Mouse (Mus musculus): ENCODE results near the gene Trim26. TPM values are rescaled to one million over a fixed set of nuclear protein-coding genes. Genes with fewer than 3 reads are reported as not detected.
"Not testable (repeated sequence)": the region's sequence is repeated elsewhere in the genome, so short reads cannot be mapped to it uniquely, and the experiment has no call there.

Gene Trim26
- polyA plus RNA-seq, 3 experiments from 2014 or later = 59.1 to 61.1 (median 60.5) TPM

DNA sequence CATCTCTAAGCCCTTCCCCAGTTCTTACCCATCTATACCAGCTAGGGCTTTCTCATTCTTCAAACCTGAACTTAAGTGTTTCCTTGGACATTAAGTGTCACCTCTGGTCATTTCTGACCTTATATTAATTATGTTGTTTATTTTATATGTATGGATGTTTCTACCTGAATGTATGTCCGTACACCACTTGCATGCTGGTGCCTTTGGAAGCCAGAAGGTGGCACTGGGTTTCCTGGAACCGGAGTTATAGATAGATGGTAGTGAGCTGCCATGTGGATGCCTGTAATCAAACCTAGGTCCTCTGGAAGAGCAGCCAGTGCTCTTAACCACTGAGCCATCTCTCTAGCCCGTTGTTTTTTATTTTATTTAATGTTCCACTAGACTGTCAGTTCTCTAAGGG lies 18.6 kb downstream of the Trim26 start:
- no peak for ATAC-seq

DNA sequence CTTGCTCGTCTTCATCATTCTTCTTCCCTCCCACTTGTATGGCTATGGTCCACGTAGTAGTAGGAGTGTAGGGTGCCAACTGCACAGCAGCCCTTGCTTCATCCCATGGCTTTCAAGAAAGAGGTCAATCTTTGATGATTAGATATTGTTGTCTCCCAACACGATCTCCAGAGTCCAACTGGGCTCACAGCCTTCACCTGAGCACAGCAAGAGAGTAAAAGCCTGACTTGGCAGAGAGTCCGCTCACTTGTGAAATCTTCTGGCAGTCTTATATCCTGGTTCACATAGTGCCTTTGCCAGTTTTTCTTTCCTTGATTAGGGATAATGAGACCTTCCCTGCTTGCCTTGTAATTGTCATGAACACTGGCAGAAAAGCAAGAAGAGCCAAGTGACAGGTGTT lies 19.3 kb downstream of the Trim26 start:
- no peak for ATAC-seq

DNA sequence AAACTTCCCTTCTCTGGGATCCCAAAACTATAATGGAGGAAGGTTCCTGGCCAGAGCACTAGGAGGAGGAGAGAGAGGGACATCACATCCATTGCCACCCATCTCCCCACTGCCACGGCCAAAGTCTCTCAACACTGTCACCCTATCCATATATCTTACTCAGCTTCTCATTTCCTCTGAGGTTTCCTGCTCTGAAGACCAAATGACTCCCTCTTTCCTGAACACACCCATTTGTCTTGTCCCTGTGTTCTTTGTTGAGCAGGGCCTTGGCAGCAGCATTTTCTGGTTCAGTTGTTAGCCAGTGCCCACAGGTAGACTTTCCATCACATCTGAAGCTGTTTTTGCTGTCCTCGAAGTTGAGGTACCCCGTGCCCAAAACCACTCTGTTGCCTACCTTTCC lies 21.2 kb downstream of the Trim26 start:
- no peak for ATAC-seq

DNA sequence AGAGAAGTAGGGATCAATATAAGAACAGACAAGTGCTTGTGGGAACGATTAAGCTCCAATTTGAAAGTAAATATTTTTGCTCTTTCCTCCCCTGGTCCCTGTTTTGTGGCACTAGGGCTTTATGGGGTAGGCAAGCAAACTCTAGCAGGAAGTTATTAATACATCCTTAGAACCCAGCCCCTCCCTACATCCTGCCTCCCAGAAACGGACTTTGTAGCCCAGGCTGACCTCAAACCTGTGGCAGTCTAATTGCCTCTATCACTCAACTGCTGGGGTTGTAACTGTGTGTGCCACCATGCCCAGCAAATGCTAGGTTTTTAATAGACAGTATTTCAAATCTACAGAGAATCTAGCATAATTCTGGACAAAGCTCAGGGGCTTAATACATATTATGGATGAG lies 24.7 kb downstream of the Trim26 start:
- ATAC-seq = no peak

DNA sequence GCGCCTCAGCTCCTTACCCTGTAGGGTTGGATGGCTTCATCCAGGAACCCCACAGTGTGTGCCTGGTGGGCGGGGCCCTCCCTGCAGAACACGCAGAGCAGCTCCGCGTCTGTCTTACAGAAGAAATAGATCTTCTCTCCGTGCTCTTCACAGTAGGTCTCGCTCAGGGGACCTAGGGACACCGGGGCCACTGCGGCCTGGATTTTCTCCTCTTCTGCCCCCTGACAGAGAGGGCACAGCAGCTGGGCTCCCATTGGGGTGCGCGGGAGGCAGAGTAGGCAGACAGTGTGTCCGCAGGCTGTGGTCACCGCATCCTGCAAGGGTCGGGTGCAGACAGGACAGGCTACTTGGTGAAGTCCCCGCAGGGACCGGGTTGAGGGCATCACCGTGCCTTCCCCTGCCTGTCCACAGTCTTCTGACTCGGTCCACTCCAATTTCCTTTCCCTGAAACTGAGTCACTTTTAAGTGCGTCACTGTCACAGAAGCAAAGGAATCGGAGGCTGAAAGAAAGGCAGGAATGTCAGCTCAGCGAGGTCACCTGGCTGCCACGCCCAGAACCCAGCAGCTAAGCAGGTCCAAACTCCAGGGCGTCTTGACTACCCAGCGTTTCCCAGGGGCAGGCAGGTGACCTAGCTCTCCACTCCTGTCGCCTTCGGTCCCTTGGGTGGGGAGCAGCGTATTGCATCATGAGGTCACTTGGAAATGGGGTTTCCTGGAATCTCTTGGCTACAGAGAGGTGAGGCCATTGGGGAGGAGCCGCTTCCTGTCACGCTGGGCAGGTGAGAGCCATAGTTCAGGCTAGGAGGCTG lies 30.0 kb downstream of the Trim26 start, which contains the start of gene Trim15:
Gene Trim15, minus strand, starts transcription at position 492 of the 809 bp plus-strand sequence.
- ATAC-seq = no peak

DNA sequence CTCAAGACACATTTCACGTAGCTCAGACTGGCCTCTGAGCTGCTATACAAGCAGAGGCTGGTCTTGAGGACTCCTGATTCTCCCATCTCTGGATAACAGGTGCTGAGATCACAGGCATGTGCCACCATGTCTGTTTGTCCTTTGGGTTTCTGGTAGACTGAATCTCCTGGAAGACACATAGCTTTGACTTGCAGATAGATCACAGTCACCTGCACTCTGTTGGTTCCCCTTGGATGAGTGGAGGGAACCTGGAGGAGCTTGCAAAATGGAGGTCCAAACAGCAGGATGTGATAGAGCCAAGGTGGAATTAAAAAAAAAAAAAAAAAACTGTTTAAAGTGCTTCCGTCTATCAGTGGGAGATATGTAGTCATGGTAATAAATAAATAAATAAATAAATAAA lies 31.9 kb downstream of the Trim26 start:
- ATAC-seq = no peak

DNA sequence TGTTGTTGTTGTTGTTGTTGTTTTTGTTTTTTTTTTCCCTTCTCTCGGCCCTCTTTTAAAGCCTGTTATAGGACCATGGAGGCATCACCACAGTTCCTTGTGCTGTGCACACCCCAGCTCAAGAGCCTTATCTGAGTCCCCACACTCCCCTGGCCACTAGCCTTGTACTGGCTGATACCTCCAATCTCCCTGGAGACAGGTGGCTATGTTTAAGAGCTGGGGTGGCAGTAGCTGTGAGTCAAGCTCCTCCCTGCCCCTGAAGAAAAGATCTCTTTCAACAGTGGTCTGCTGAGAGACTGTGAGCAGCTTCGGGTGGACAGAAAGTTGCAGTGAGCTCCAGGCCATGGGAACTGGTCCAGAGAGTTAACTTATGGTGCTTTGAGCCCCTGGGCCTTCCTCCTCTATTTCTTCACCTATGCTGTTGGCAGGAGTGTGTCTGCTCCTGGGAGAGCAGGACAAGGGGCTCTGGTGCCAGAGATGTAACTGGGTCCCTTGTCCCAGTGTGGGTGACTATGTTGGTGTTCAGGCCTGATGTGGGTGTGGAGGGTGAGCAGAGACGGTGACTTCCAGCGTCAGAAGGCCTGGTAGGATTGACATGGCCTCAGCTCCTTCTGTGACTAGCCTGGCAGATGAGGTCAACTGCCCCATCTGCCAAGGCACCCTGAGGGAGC lies 32.5 kb downstream of the Trim26 start, which contains the start of gene Trim10:
Gene Trim10, plus strand, starts transcription at position 291 of the 671 bp plus-strand sequence.
- no peak for ATAC-seq

DNA sequence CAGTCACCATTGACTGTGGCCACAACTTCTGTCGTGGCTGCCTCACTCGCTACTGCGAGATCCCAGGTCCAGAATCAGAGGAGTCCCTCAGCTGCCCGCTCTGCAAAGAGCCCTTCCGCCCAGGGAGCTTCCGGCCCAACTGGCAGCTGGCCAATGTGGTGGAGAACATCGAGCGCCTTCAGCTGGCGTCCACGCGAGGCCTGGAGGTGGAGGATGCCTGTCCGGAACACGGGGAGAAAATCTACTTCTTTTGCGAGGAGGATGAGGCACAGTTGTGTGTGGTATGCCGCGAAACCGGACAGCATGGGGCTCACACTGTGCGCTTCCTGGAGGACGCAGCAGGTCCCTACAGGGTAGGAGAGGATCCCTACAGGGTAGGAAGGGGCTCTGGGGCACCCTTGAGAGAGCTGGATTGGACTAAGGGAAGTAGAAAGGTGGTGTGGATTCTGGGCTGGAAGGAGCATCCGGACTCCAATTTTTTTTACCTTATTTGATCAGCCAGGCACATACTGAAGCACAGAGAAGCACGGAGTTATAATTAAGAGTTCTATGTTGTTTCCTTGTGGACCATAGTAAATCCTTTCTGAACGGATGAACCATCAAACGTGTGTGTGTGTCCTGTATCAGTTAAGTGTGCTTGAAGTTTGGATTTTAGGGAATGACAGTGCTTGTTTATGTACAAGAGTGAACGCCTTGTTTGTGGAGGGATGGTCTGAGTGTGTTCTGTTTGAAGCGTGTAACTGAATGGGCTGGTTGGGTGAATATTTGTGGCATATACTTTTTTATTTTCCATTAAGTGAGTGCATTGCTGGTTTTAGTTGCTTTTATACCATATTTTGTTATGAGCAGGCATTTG lies 33.2 kb downstream of the Trim26 start:
- no peak for ATAC-seq

DNA sequence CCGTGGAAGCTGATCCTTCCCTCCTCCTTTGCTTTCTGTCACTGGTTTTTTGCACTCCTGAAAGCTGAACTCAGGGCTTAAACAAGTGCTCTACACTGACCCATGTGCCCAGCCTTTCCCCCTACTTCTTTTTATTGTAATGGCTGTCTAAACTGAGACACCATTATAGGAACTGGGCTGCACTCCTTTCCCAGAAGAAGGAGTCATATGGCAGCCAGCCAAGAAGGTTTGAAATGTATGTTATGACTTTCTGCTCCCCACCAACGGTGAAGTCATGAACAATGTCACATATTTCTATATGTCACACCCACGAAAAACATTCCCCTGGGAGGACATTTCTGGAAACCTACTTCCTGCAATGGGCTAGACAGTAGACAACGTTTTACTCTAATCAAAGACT lies 37.7 kb downstream of the Trim26 start:
- ATAC-seq = no peak

DNA sequence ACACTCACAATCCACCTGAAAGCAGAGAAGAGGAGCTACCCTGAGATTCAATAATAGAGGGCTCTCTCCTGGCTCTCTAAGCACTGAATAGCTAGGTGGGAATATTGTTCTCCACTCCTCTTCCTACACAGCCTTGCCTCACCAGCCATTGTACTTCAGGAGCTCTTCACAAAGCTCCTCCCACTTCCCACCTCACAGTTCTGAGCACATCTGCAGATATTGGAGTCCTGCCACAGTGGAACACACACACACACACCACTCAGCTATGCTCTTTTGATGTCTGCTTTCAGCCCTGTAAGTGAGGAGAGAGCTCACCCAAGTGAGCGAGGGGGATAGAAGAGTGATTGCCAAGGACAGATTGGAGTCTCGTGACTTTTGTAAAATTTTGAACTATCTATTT lies 46.4 kb downstream of the Trim26 start:
- no peak for ATAC-seq

DNA sequence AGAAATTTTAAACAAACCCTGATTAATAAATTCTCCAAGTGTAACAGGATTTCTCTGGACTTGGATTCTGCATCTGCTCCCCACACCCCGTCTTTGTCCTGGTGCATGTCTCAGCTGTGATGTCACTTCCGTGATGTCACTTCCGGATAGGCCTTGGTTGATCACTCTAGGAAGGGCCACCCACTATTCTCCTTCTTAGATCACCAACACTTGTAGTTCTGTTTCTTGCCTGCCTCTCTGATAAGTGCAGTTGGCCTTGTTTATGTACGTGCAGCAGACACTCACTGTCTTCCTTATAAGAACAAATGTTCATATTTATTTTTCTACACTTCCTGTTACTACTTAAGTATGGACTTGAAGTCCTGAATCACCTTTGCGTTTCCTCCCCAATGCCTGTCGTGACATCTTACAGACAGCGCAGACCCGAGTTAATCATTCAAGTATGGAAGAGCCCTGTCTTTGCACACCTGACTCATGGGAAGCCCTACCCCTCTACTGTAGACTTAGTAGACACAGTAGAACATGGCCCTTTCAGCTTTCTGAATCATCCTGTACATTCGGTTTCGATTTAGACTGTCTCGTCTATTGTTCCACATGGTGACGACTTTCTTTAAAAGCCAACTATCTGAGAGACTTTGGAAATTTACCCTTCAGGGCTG lies 48.3 kb downstream of the Trim26 start:
- no peak for ATAC-seq

DNA sequence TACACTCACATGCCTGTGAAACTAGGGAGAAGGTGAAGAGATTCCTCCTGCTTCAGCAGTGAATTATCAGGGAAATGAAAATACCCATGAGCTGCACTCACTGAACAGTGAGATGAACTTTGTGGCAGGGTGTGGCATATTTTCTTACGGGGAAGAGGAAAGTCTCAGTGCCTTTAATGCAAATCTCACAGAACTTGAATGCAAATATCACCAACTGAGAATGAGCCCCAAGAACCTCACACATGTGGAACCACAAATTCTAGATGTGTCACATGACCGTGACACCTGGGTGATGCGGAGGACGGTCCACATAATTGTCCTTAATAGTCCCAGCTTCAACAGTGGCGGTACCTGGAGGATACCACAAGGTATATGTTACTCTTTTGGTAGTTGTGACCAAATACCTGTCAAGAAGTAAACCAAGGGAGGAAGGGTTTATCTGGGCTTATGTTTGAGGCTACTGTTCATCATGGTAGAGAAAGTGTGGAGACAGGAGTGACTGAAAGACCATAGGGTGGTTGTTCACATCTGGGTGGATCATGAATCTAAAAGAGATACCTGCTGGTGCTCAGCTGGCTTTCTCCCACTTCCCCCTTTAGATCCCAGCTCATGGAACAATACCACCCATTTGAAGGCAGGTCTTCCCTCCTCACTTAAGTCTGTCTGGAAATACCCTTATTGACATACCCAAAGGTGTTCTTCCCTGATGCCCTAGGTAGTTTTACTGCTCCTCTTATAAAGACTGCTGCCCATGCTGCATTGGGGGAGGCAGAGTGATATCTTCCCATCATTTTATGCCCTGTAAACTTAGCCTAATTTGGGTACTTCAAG lies 53.4 kb downstream of the Trim26 start, which contains the start of gene Trim40:
Gene Trim40, minus strand, starts transcription at position 51 of the 831 bp plus-strand sequence.
- ATAC-seq = no peak

DNA sequence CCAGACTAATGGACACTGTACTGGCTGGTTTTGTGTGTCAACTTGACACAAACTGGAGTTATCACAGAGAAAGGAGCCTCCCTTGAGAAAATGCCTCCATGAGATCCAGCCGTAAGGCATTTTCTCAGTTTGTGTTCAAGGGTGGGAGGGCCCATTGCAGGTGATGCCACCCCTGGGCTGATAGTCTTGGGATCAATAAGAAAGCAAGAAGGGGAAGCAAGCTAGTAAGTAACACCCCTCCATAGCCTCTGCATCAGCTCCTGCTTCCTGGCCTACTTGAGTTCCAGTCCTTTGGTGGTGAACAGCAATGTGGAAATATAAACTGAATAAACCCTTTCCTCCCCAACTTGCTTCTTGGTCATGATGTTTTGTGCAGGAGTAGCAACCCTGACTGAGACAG lies 54.6 kb downstream of the Trim26 start:
- not testable (repeated sequence) for ATAC-seq

DNA sequence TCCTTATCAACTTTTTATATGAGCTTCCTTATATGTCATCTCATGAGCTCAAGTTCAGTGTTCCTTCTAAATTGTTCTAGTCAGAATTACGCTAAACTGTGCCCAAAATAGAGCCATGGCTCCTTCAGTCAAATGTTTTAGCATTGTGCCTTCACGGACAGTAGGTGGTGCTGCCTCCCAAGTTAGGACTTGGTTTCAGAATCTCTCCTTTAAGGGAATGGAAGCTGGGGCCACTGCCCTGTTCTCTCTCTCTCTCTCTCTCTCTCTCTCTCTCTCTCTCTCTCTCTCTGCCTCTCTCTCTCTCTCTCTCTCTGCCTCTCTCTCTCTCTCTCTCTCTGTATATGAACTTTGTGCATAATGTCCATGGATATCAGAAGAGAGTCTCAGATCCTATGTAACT lies 55.4 kb downstream of the Trim26 start:
- ATAC-seq = peak; percentile 74

DNA sequence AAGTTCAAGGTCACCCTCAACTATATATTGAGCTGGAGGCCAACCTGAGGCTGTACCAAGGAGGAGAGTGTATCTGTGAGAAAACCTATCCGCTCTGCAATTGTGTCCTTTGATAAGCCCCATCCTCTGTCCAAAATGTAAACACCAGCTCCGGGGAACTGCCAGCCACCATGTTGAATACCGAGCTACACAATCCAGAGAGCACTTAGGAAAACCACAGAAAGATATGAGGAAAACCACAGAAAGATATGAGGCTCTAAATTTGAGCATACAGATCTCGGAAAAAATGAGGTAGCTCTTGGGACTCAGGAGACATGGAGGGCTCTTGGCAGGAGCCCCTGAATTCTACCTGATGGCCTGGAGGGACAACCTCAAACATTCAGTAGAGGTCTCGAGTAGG lies 56.5 kb downstream of the Trim26 start:
- ATAC-seq = no peak

DNA sequence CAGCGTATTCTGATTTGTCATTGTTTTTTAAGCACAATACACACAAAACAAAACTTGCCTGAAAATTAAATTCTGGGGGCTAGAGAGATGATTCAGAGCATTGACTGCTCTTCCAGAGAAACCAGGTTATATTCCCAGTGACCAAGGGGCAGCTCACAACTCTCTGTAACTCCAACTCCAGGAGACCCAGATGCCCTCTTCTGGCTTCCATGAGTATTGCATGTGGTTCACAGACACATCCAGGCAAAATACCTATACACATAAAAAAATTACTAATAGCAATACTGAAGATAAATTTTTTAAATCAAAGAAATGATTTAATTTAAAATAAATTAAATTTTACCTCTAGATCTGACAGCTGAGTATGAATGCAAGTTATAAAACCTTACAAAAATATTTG lies 59.6 kb downstream of the Trim26 start:
- no peak for ATAC-seq

DNA sequence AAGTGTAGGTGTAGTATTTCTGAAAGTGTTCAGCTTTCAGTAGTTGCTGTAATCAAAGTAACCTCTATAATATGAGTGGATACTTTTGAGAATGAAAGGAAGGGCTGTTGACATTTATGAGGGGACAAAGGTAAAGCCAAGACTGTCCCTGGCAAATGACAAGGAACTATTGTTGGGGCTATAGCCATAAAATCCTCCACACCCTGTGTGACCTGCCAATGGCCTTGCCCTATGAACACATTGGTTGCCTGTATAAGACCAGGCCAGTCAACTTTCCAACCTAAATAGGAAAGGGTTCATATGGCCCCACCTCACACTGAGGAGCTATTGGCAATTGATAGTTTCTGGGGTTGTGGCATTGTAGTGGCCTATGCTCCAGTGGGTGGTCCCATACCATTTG lies 60.1 kb downstream of the Trim26 start:
- ATAC-seq = no peak

DNA sequence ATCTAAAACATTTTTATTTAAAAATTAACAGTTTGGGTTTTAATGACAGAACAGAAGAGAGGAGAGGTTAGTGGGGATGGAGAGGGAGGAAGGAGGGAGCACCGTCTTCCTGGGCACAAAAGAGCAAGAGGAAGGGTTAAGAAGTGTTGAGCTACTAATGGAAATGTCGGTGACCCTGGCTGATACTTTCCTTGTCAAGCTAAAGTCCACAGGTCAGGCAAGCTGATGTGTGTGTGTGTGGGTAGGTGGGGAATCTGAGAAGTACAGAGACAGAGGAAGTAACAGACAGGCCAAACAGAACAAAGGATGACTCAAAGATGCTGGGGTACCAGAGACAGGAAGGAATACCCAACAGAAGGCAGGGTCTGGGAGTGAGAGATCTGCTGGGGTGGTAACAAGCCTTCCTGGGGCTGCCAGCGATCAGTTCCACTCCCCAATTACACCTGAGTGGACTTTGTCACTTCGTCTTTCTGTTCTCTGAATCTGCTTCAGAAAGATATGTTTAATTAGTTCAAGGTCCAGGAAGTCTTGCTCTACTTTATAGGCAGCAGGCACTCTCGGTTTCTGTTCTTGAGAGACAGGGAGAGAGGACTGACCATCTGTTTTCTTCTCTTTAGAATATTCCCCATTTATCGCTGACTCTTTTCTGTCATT lies 60.7 kb downstream of the Trim26 start, which contains the start of gene Trim31:
Gene Trim31, plus strand, starts transcription at position 567 of the 654 bp plus-strand sequence.
- no peak for ATAC-seq

DNA sequence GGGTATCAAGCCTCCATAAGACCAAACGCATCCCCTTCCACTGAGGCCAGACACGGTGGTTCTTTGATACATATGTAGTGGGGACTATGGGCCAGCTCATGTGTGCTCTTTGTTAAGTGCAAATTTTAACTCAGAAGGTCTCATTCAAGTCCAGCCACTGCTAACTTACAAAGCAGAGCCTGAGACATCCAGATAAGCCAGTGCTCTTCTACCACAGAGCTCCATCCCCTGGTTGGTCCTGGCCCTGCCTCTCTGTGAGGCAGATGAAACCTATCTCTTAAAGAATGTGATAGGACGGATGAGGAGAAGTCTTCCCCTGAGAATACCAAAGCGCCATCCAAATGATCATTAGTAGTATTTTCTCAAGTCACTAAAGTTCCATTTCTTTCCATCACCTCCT lies 62.4 kb downstream of the Trim26 start:
- ATAC-seq = no peak

DNA sequence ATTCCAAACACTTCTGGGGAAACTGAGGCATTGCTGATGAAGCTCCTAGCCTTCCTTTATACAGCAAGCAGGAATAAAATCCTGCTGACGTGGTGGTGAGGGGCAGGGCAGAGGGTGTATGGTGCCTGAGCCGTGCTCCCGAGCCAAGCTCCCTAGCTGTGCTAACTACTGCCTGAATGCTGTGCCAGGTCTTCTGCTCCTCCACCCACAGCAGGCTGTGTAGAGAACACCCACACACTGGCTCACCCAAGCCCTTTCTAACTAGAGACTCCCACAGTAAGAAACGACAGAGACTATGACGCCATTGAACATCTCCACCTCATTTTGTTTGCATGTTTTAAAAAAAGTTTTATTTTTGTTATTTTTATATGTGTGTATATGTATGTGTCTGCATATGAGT lies 63.1 kb downstream of the Trim26 start:
- ATAC-seq = no peak

DNA sequence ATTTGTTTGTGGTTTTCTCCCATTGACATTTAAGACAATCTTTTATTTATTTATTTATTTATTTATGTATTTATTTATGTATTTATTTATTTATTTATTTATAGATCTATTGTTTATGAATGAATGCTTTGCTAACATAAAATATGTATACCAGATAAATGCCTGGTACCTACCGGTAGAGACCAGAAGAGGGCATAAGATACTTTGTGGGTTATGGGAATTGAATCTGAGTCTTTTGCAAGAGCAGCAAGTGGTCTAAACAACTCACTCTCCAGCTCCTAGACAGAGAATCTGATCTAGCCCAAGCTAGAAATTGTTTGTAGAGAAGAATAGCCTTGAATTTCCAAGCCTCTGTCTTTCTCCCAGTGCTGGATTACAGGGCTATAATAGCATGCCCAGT lies 63.8 kb downstream of the Trim26 start:
- no peak for ATAC-seq

Measured in inflammation-experienced regulatory T-cells, adult 6 months (primary cell).